Mouse (Mus musculus): ENCODE measurements at regions not wholly inside any gene's neighbourhood (a gene's known extent, or its start where the extent isn't known, plus 50 kb on each side); places are given as distances from the start of the nearest gene placed in this dataset.

GRCm38 (mm10) chr4:89621260-89621659, 58.0 kb upstream of the Dmrta1 start:
- WGBS: 36% methylated on average over 7 of the region's 7 CpGs
- H3K4me3 ChIP-seq (replicated peaks; ENCODE audit: insufficient read depth, low read depth, low read length): no peak overlapping the region

GRCm38 (mm10) chr4:89604721-89605120, 74.5 kb upstream of the Dmrta1 start:
- Histone ChIP-seq H3K4me1 (ENCODE audit: control insufficient read depth, insufficient read depth, low read length) (no peaks in the 10 kb centered on the region), H3K4me3 (replicated peaks; ENCODE audit: insufficient read depth, low read depth, low read length) (no peak overlapping the region), H3K27ac (ENCODE audit: insufficient read depth, low read length) (no peak overlapping the region), H3K27me3 (ENCODE audit: control insufficient read depth, insufficient read depth, low read length) (no peaks in the 10 kb centered on the region)
- TF ChIP-seq POLR2A (IDR thresholded peaks at IDR 0.05; ENCODE audit: borderline replicate concordance, insufficient read depth, low read length) (no peak), CTCF (IDR thresholded peaks at IDR 0.05; ENCODE audit: borderline replicate concordance, insufficient read depth, low read depth, low read length) (no peak)
- 6% methylated on average over 1 of the region's 1 CpGs for WGBS
- peak in 1 of 2 experiments; percentile 2 for DNase-seq

More at GRCm38 (mm10) chr4:89621260-89621659, 58.0 kb upstream of the Dmrta1 start:
- H3K27ac ChIP-seq (ENCODE audit: insufficient read depth, low read length): no peak overlapping the region
- no peak for DNase-seq
- H3K27me3 ChIP-seq (ENCODE audit: control insufficient read depth, insufficient read depth, low read length): no peaks in the 10 kb centered on the region
- TF ChIP-seq CTCF (IDR thresholded peaks at IDR 0.05; ENCODE audit: borderline replicate concordance, insufficient read depth, low read depth, low read length): no peak
- TF ChIP-seq POLR2A (IDR thresholded peaks at IDR 0.05; ENCODE audit: borderline replicate concordance, insufficient read depth, low read length): no peak
- no peaks in the 10 kb centered on the region for H3K4me1 ChIP-seq (ENCODE audit: control insufficient read depth, insufficient read depth, low read length)

GRCm38 (mm10) chr4:89575529-89575928, 103.7 kb upstream of the Dmrta1 start:
- no peaks in the 10 kb centered on the region for H3K4me1 ChIP-seq (ENCODE audit: control insufficient read depth, insufficient read depth, low read length)
- WGBS: 13% methylated on average over 10 of the region's 10 CpGs
- H3K27me3 ChIP-seq (ENCODE audit: control insufficient read depth, insufficient read depth, low read length): no peaks in the 10 kb centered on the region
- peak; percentile 8 to 13 for DNase-seq
- H3K4me3 ChIP-seq (replicated peaks; ENCODE audit: insufficient read depth, low read depth, low read length): no peak overlapping the region
- peak; percentile 47; the same call in 1 of the 2 replicates for TF ChIP-seq CTCF (IDR thresholded peaks at IDR 0.05; ENCODE audit: borderline replicate concordance, insufficient read depth, low read depth, low read length)
- no peak for TF ChIP-seq POLR2A (IDR thresholded peaks at IDR 0.05; ENCODE audit: borderline replicate concordance, insufficient read depth, low read length)
- no peak overlapping the region for H3K27ac ChIP-seq (ENCODE audit: insufficient read depth, low read length)

GRCm38 (mm10) chr4:89554711-89555466, 124.3 kb upstream of the Dmrta1 start:
- Histone ChIP-seq H3K4me3 (replicated peaks; ENCODE audit: insufficient read depth, low read depth, low read length) (no peak overlapping the region), H3K27ac (ENCODE audit: insufficient read depth, low read length) (no peak overlapping the region), H3K4me1 (ENCODE audit: control insufficient read depth, insufficient read depth, low read length) (no peaks in the 10 kb centered on the region), H3K27me3 (ENCODE audit: control insufficient read depth, insufficient read depth, low read length) (no peaks in the 10 kb centered on the region)
- no peak for TF ChIP-seq POLR2A (IDR thresholded peaks at IDR 0.05; ENCODE audit: borderline replicate concordance, insufficient read depth, low read length)
- DNase-seq: no peak
- WGBS: 78% methylated on average over 7 of the region's 7 CpGs

- no peaks in the 10 kb centered on the region for H3K4me1 ChIP-seq (ENCODE audit: control insufficient read depth, insufficient read depth, low read length)
- no peak overlapping the region for H3K4me3 ChIP-seq (replicated peaks; ENCODE audit: insufficient read depth, low read depth, low read length)
- no peak for DNase-seq
- no peak for TF ChIP-seq POLR2A (IDR thresholded peaks at IDR 0.05; ENCODE audit: borderline replicate concordance, insufficient read depth, low read length)
- TF ChIP-seq CTCF (IDR thresholded peaks at IDR 0.05; ENCODE audit: borderline replicate concordance, insufficient read depth, low read depth, low read length): no peak
- WGBS: 84% methylated on average over 6 of the region's 6 CpGs
- H3K27me3 ChIP-seq (ENCODE audit: control insufficient read depth, insufficient read depth, low read length): no peaks in the 10 kb centered on the region
- no peak overlapping the region for H3K27ac ChIP-seq (ENCODE audit: insufficient read depth, low read length)
Measured at GRCm38 (mm10) chr4:89552556-89552955, 126.7 kb upstream of the Dmrta1 start.

GRCm38 (mm10) chr4:89550515-89550914, 128.7 kb upstream of the Dmrta1 start:
- Histone ChIP-seq H3K27ac (ENCODE audit: insufficient read depth, low read length) (no peak overlapping the region), H3K27me3 (ENCODE audit: control insufficient read depth, insufficient read depth, low read length) (no peaks in the 10 kb centered on the region), H3K4me3 (replicated peaks; ENCODE audit: insufficient read depth, low read depth, low read length) (no peak overlapping the region), H3K4me1 (ENCODE audit: control insufficient read depth, insufficient read depth, low read length) (no peaks in the 10 kb centered on the region)
- WGBS: 92% methylated on average over 2 of the region's 2 CpGs
- TF ChIP-seq CTCF (IDR thresholded peaks at IDR 0.05; ENCODE audit: borderline replicate concordance, insufficient read depth, low read depth, low read length) (no peak), POLR2A (IDR thresholded peaks at IDR 0.05; ENCODE audit: borderline replicate concordance, insufficient read depth, low read length) (no peak)
- DNase-seq: no peak

- Histone ChIP-seq H3K4me1 (ENCODE audit: control insufficient read depth, insufficient read depth, low read length) (no peaks in the 10 kb centered on the region), H3K27ac (ENCODE audit: insufficient read depth, low read length) (no peak overlapping the region), H3K27me3 (ENCODE audit: control insufficient read depth, insufficient read depth, low read length) (no peaks in the 10 kb centered on the region), H3K4me3 (replicated peaks; ENCODE audit: insufficient read depth, low read depth, low read length) (no peak overlapping the region)
- peak; percentile 20 to 21 for DNase-seq
- WGBS: 17% methylated on average over 4 of the region's 4 CpGs
- TF ChIP-seq CTCF (IDR thresholded peaks at IDR 0.05; ENCODE audit: borderline replicate concordance, insufficient read depth, low read depth, low read length): peak; percentile 68; the same call in 1 of the 2 replicates
- no peak for TF ChIP-seq POLR2A (IDR thresholded peaks at IDR 0.05; ENCODE audit: borderline replicate concordance, insufficient read depth, low read length)
Measured at GRCm38 (mm10) chr4:89532462-89532861, 146.8 kb upstream of the Dmrta1 start.

Measured in cerebellum, adult 2 months (tissue).